Mouse (Mus musculus): ENCODE data around the gene Krtap5-4. TPM values are rescaled to one million over a fixed set of nuclear protein-coding genes. Genes with fewer than 3 reads are reported as not detected.
"Not testable (repeated sequence)": the region's sequence is repeated elsewhere in the genome, so short reads cannot be mapped to it uniquely, and the experiment has no call there.

The Krtap5-4 gene
- polyA plus RNA-seq, 1 experiment from 2014 or later = 0.26 TPM

- WGBS (ENCODE audit: insufficient replicate concordance) = 19% methylated on average over 23 of the region's 23 CpGs
- H3K36me3 ChIP-seq (ENCODE audit: control insufficient read depth, insufficient read depth, low read length) = no peaks in the 10 kb centered on the region
- no peaks in the 10 kb centered on the region for H3K9me3 ChIP-seq (replicated peaks; ENCODE audit: control insufficient read depth, low read length)
- no peak overlapping the region for H3K27ac ChIP-seq (ENCODE audit: low read depth, low read length)
- peak overlapping the region; percentile 94 for H3K4me2 ChIP-seq
- peak overlapping the region; percentile 55 for H3K4me3 ChIP-seq (ENCODE audit: low read depth, low read length)
- no peaks in the 10 kb centered on the region for H3K27me3 ChIP-seq (ENCODE audit: control insufficient read depth, insufficient read depth, low read length)
- ATAC-seq (replicated peaks; ENCODE audit: insufficient number of reproducible peaks, low FRiP score, low TSS enrichment) = peak; percentile 74; the same call in 1 of the 2 replicates
- peak overlapping the region; percentile 85; the same call in 1 of the 2 replicates for H3K9ac ChIP-seq (ENCODE audit: low read depth, low read length)
- H3K4me1 ChIP-seq (ENCODE audit: control insufficient read depth, insufficient read depth, low read length) = peaks cover 12% of the 10 kb centered on the region
These were observed 18.1 kb upstream of the Krtap5-4 start for GRCm38 (mm10) chr7:142285130-142285835.

GRCm38 (mm10) chr7:142285910-142286612 lies 17.3 kb upstream of the Krtap5-4 start:
- H3K27me3 ChIP-seq (ENCODE audit: control insufficient read depth, insufficient read depth, low read length); ATAC-seq (replicated peaks; ENCODE audit: insufficient number of reproducible peaks, low FRiP score, low TSS enrichment); H3K36me3 ChIP-seq (ENCODE audit: control insufficient read depth, insufficient read depth, low read length); H3K9ac ChIP-seq (ENCODE audit: low read depth, low read length); H3K4me2 ChIP-seq; H3K27ac ChIP-seq (ENCODE audit: low read depth, low read length); H3K4me3 ChIP-seq (ENCODE audit: low read depth, low read length); H3K9me3 ChIP-seq (replicated peaks; ENCODE audit: control insufficient read depth, low read length): not testable (repeated sequence)
- 44% methylated on average over 9 of the region's 9 CpGs for WGBS (ENCODE audit: insufficient replicate concordance)
- H3K4me1 ChIP-seq (ENCODE audit: control insufficient read depth, insufficient read depth, low read length) = peaks cover 12% of the 10 kb centered on the region

- not testable (repeated sequence) for H3K9ac ChIP-seq (ENCODE audit: low read depth, low read length); H3K9me3 ChIP-seq (replicated peaks; ENCODE audit: control insufficient read depth, low read length); ATAC-seq (replicated peaks; ENCODE audit: insufficient number of reproducible peaks, low FRiP score, low TSS enrichment); H3K27me3 ChIP-seq (ENCODE audit: control insufficient read depth, insufficient read depth, low read length); H3K27ac ChIP-seq (ENCODE audit: low read depth, low read length); H3K4me2 ChIP-seq; H3K4me3 ChIP-seq (ENCODE audit: low read depth, low read length); H3K4me1 ChIP-seq (ENCODE audit: control insufficient read depth, insufficient read depth, low read length); H3K36me3 ChIP-seq (ENCODE audit: control insufficient read depth, insufficient read depth, low read length)
- WGBS (ENCODE audit: insufficient replicate concordance) = 5% methylated on average over 2 of the region's 2 CpGs
These were observed 9.5 kb upstream of the Krtap5-4 start for GRCm38 (mm10) chr7:142293851-142294250.

GRCm38 (mm10) chr7:142295418-142295817 lies 7.9 kb upstream of the Krtap5-4 start:
- Histone ChIP-seq H3K9ac (ENCODE audit: low read depth, low read length) (no peak overlapping the region), H3K4me3 (ENCODE audit: low read depth, low read length) (no peak overlapping the region), H3K36me3 (ENCODE audit: control insufficient read depth, insufficient read depth, low read length) (no peaks in the 10 kb centered on the region), H3K9me3 (replicated peaks; ENCODE audit: control insufficient read depth, low read length) (no peaks in the 10 kb centered on the region), H3K4me2 (no peak overlapping the region), H3K27ac (ENCODE audit: low read depth, low read length) (no peak overlapping the region), H3K27me3 (ENCODE audit: control insufficient read depth, insufficient read depth, low read length) (no peaks in the 10 kb centered on the region), H3K4me1 (ENCODE audit: control insufficient read depth, insufficient read depth, low read length) (no peaks in the 10 kb centered on the region)
- ATAC-seq (replicated peaks; ENCODE audit: insufficient number of reproducible peaks, low FRiP score, low TSS enrichment) = no peak

GRCm38 (mm10) chr7:142296108-142296507 lies 7.2 kb upstream of the Krtap5-4 start:
- H3K9ac ChIP-seq (ENCODE audit: low read depth, low read length); H3K4me3 ChIP-seq (ENCODE audit: low read depth, low read length); H3K9me3 ChIP-seq (replicated peaks; ENCODE audit: control insufficient read depth, low read length); H3K36me3 ChIP-seq (ENCODE audit: control insufficient read depth, insufficient read depth, low read length); H3K27ac ChIP-seq (ENCODE audit: low read depth, low read length); H3K4me1 ChIP-seq (ENCODE audit: control insufficient read depth, insufficient read depth, low read length); H3K27me3 ChIP-seq (ENCODE audit: control insufficient read depth, insufficient read depth, low read length); H3K4me2 ChIP-seq; ATAC-seq (replicated peaks; ENCODE audit: insufficient number of reproducible peaks, low FRiP score, low TSS enrichment): not testable (repeated sequence)
- WGBS (ENCODE audit: insufficient replicate concordance) = 10% methylated on average over 4 of the region's 4 CpGs

- not testable (repeated sequence) for ATAC-seq (replicated peaks; ENCODE audit: insufficient number of reproducible peaks, low FRiP score, low TSS enrichment); H3K4me2 ChIP-seq; H3K4me3 ChIP-seq (ENCODE audit: low read depth, low read length); H3K4me1 ChIP-seq (ENCODE audit: control insufficient read depth, insufficient read depth, low read length); H3K27me3 ChIP-seq (ENCODE audit: control insufficient read depth, insufficient read depth, low read length); H3K9ac ChIP-seq (ENCODE audit: low read depth, low read length); H3K9me3 ChIP-seq (replicated peaks; ENCODE audit: control insufficient read depth, low read length); H3K27ac ChIP-seq (ENCODE audit: low read depth, low read length); H3K36me3 ChIP-seq (ENCODE audit: control insufficient read depth, insufficient read depth, low read length)
These were observed 6.3 kb upstream of the Krtap5-4 start, which contains the start of gene Krtap5-1 for GRCm38 (mm10) chr7:142297018-142297417. Gene Krtap5-1, minus strand, starts transcription at chr7:142297118.

GRCm38 (mm10) chr7:142303929-142304328 lies 580 bp downstream of the Krtap5-4 start:
- 50% methylated on average over 1 of the region's 1 CpGs for WGBS (ENCODE audit: insufficient replicate concordance)
- H3K9ac ChIP-seq (ENCODE audit: low read depth, low read length); H3K4me2 ChIP-seq; H3K4me1 ChIP-seq (ENCODE audit: control insufficient read depth, insufficient read depth, low read length); H3K9me3 ChIP-seq (replicated peaks; ENCODE audit: control insufficient read depth, low read length); H3K4me3 ChIP-seq (ENCODE audit: low read depth, low read length); H3K27ac ChIP-seq (ENCODE audit: low read depth, low read length); ATAC-seq (replicated peaks; ENCODE audit: insufficient number of reproducible peaks, low FRiP score, low TSS enrichment); H3K36me3 ChIP-seq (ENCODE audit: control insufficient read depth, insufficient read depth, low read length); H3K27me3 ChIP-seq (ENCODE audit: control insufficient read depth, insufficient read depth, low read length): not testable (repeated sequence)

GRCm38 (mm10) chr7:142314600-142315285 lies 11.4 kb downstream of the Krtap5-4 start:
- WGBS (ENCODE audit: insufficient replicate concordance) = 62% methylated on average over 5 of the region's 5 CpGs
- ATAC-seq (replicated peaks; ENCODE audit: insufficient number of reproducible peaks, low FRiP score, low TSS enrichment) = no peak
- H3K9me3 ChIP-seq (replicated peaks; ENCODE audit: control insufficient read depth, low read length) = no peaks in the 10 kb centered on the region
- peaks cover 13% of the 10 kb centered on the region for H3K4me1 ChIP-seq (ENCODE audit: control insufficient read depth, insufficient read depth, low read length)
- no peak overlapping the region for H3K9ac ChIP-seq (ENCODE audit: low read depth, low read length)
- no peak overlapping the region for H3K27ac ChIP-seq (ENCODE audit: low read depth, low read length)
- no peaks in the 10 kb centered on the region for H3K27me3 ChIP-seq (ENCODE audit: control insufficient read depth, insufficient read depth, low read length)
- H3K4me2 ChIP-seq = no peak overlapping the region
- H3K36me3 ChIP-seq (ENCODE audit: control insufficient read depth, insufficient read depth, low read length) = no peaks in the 10 kb centered on the region
- H3K4me3 ChIP-seq (ENCODE audit: low read depth, low read length) = no peak overlapping the region

All from heart, embryonic 11.5 days (tissue).